Mouse (Mus musculus) adrenal gland, postnatal 10 days (tissue): Measurements from ENCODE around the gene Fbxo5. TPM values are rescaled to one million over a fixed set of nuclear protein-coding genes. Genes with fewer than 3 reads are reported as not detected.

Experiments
- total RNA-seq, 2 experiments: library from RNA; stranded (reverse); gene quantifications; 2 replicates each; pipeline ENCODE4 v1.2.3; 2021

Fbxo5 gene
- total RNA-seq, 2 experiments from 2014 or later = 9.7 to 14.8 TPM

Other genes starting within 250 kb of the Fbxo5 start
- gene Myct1, start 211.8 kb downstream of the Fbxo5 start, total RNA-seq = 10 to 100 TPM in 1 of 2 experiments, 1 to 10 TPM in 1; 8.5 to 13.4 TPM
- under 1 TPM; 0.18 to 0.76 TPM for gene Vip, start 166.4 kb downstream of the Fbxo5 start, total RNA-seq
- gene Mtrf1l, start 18.3 kb upstream of the Fbxo5 start, total RNA-seq = 10 to 100 TPM in 1 of 2 experiments, 1 to 10 TPM in 1; 8.9 to 12.6 TPM
- gene Rgs17, start 116.8 kb upstream of the Fbxo5 start, total RNA-seq = 1 to 10 TPM; 1.1 to 1.8 TPM